Mouse (Mus musculus): Measurements from ENCODE around the gene 1600002K03Rik. TPM values are rescaled to one million over a fixed set of nuclear protein-coding genes. Genes with fewer than 3 reads are reported as not detected.
A peak's percentile ranks its signal among the peaks of the same experiment; 100 is the strongest.

Gene 1600002K03Rik
- polyA plus RNA-seq, 1 experiment from 2014 or later, result 11.0 TPM

DNA sequence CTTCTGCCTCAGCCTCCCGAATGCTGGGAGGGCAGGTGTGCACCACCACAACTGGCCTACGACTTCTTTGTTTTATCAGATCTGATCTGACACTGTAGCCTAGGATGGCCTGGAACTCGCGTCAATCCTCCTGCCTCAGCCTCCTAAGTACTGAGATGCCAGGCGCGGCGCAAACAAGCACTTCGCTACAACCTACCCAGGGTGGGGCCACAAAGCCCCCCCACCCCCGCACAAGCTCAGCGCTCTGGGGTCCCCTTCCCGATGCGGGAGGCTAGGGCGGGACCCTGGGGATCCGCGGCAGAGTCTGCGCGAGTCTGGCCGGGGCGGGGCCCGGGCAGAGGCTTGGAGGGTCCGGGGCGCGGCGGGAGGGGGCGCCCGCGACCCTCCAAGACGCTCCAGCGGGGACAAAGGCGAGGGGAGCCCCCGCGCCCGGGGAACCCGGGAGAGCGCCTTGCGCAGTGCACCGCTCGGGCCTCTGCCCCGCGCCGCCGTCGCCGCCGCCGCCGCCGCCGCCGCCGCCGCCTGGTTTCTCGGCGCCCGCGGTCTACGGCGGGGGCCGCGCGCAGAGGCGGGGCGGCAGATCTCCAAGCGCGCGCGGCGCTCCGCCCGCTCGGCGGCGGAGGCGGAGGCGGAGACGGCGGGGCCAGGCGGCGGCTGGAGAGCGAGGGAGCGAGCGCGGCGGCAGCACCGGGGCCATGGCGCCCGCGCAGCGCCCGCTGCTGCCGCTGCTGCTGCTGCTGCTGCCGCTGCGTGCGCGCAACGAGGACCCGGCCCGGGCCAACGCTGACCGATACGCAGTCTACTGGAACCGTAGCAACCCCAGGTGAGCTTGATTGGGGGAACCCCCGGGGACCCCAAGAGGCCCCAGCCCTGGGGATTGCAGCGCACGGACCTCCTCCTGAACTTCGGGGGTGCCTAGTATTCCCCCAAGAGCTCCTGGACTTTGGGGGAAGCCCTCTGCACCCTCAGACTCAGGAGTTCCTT, 6.6 kb downstream of the 1600002K03Rik start, which contains the start of gene Efna2:
Gene Efna2 (plus strand): TSS at position 415 of the 984 bp plus-strand sequence.
- DNase-seq (ENCODE audit: low spot score) (peak; percentile 84), ATAC-seq (ENCODE audit: low read depth) (peak; percentile 77)
- H3K36me3 ChIP-seq (ENCODE audit: control insufficient read depth, insufficient read depth, low read length), result peaks cover 11% of the 10 kb centered on the region; the same call in 1 of the 2 replicates
- 5% methylated on average over 23 of the region's 106 CpGs for WGBS
- peak within 1 kb of the TSS; percentile 88 for H3K9ac ChIP-seq (ENCODE audit: low read depth, low read length)
- H3K27ac ChIP-seq (replicated peaks; ENCODE audit: low read depth, low read length), result peak within 1 kb of the TSS; percentile 78
- H3K27me3 ChIP-seq (replicated peaks; ENCODE audit: control insufficient read depth, insufficient read depth, low read length), result no peaks in the 10 kb centered on the region
- peak within 1 kb of the TSS; percentile 84 for H3K4me2 ChIP-seq (ENCODE audit: low read depth, low read length)
- peak within 1 kb of the TSS; percentile 76 for H3K4me3 ChIP-seq (ENCODE audit: low read depth, low read length)
- H3K4me1 ChIP-seq (ENCODE audit: control insufficient read depth, insufficient read depth, low read length), result peaks cover 16% of the 10 kb centered on the region
- H3K9me3 ChIP-seq (ENCODE audit: control insufficient read depth, low read length), result no peaks in the 10 kb centered on the region

DNA sequence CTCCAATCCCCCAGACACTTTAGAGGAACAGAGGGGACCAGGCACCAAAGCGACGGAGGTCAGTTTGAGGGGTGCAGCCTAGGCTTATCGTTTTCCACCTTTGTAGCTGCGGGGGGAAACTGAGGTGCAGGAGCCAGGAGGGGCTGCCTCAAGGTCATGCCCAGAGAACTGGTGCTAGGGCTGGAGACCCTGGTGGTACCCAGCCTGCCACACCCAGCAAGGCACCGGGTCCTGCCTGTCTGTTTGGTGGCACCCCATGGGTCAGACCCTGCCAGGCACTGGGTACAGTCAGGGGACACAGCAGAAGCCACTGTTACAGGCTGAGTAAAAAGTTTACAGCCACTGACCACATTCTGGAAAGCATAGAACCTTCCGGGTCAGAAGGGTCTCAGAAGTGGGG, 7.5 kb downstream of the 1600002K03Rik start:
- Histone ChIP-seq H3K4me3 (ENCODE audit: low read depth, low read length) (peak overlapping the region; percentile 76), H3K27me3 (replicated peaks; ENCODE audit: control insufficient read depth, insufficient read depth, low read length) (no peaks in the 10 kb centered on the region), H3K36me3 (ENCODE audit: control insufficient read depth, insufficient read depth, low read length) (peaks cover 11% of the 10 kb centered on the region; the same call in 1 of the 2 replicates), H3K4me2 (ENCODE audit: low read depth, low read length) (peak overlapping the region; percentile 84), H3K9me3 (ENCODE audit: control insufficient read depth, low read length) (no peaks in the 10 kb centered on the region), H3K9ac (ENCODE audit: low read depth, low read length) (peak overlapping the region; percentile 88), H3K27ac (replicated peaks; ENCODE audit: low read depth, low read length) (no peak overlapping the region), H3K4me1 (ENCODE audit: control insufficient read depth, insufficient read depth, low read length) (peaks cover 16% of the 10 kb centered on the region)
- DNase-seq (ENCODE audit: low spot score) (no peak), ATAC-seq (ENCODE audit: low read depth) (no peak)
- 45% methylated on average over 6 of the region's 6 CpGs for WGBS

DNA sequence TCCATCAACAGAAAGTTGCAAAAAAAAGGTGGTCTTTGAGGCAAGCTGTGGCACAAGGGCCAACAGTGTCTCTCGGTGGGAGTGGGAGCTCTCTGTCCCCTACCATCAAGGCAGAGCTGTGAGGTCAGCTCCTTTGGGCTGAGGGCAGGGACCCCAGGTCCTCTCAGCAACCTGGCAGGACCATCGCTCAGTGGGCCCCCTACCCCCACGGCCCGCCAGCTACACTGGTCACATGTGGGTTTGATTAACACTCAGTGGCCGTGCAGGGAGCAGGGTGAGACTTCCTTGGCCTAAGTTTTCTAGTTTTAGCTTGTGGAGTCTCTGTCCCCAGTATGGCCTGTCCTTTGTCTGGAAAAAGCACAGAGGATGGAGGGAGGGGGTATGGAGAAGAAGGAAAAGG, 8.1 kb downstream of the 1600002K03Rik start:
- Histone ChIP-seq H3K27me3 (replicated peaks; ENCODE audit: control insufficient read depth, insufficient read depth, low read length) (no peaks in the 10 kb centered on the region), H3K4me3 (ENCODE audit: low read depth, low read length) (peak overlapping the region; percentile 76), H3K4me2 (ENCODE audit: low read depth, low read length) (peak overlapping the region; percentile 84), H3K9ac (ENCODE audit: low read depth, low read length) (peak overlapping the region; percentile 88), H3K36me3 (ENCODE audit: control insufficient read depth, insufficient read depth, low read length) (peaks cover 11% of the 10 kb centered on the region; the same call in 1 of the 2 replicates), H3K4me1 (ENCODE audit: control insufficient read depth, insufficient read depth, low read length) (peaks cover 16% of the 10 kb centered on the region), H3K9me3 (ENCODE audit: control insufficient read depth, low read length) (no peaks in the 10 kb centered on the region), H3K27ac (replicated peaks; ENCODE audit: low read depth, low read length) (no peak overlapping the region)
- no peak for ATAC-seq (ENCODE audit: low read depth)
- no peak for DNase-seq (ENCODE audit: low spot score)
- WGBS, result 19% methylated on average over 5 of the region's 5 CpGs

DNA sequence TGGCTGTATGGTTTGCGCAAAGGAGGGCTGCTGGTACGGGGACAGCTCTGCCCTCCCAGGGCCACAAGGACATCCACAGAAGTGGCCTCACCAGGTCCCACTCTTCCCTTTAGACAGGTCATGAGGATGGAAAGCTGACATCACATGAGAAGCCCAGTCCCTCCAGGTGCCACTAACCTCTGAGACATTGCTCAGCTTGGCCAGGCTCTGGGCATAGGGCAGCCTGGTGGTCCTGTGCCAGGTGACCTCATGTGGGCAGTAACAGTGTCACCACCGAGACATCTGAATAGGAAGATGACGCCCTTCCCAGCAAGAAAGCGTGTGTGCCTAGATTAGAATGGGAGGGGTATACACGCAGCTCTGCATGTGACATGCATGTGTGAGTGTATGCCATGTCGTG, 9.8 kb downstream of the 1600002K03Rik start:
- WGBS, result 90% methylated on average over 7 of the region's 7 CpGs
- ATAC-seq (ENCODE audit: low read depth), result no peak

DNA sequence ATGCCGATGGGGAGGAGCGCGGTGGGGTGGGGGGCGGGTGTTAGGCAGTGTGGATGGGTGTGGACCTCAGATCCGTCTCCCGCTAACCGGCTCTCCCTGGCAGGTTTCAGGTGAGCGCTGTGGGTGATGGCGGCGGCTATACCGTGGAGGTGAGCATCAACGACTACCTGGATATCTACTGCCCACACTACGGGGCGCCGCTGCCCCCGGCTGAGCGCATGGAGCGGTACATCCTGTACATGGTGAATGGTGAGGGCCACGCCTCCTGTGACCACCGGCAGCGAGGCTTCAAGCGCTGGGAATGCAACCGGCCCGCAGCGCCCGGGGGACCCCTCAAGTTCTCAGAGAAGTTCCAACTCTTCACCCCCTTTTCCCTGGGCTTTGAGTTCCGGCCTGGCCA, 13.9 kb downstream of the 1600002K03Rik start:
- no peak overlapping the region for H3K4me2 ChIP-seq (ENCODE audit: low read depth, low read length)
- no peak overlapping the region for H3K9ac ChIP-seq (ENCODE audit: low read depth, low read length)
- no peak overlapping the region for H3K27ac ChIP-seq (replicated peaks; ENCODE audit: low read depth, low read length)
- H3K4me1 ChIP-seq (ENCODE audit: control insufficient read depth, insufficient read depth, low read length), result peaks cover 13% of the 10 kb centered on the region
- H3K9me3 ChIP-seq (ENCODE audit: control insufficient read depth, low read length), result no peaks in the 10 kb centered on the region
- DNase-seq (ENCODE audit: low spot score) (no peak), ATAC-seq (ENCODE audit: low read depth) (no peak)
- peaks cover 30% of the 10 kb centered on the region for H3K27me3 ChIP-seq (replicated peaks; ENCODE audit: control insufficient read depth, insufficient read depth, low read length)
- no peak overlapping the region for H3K4me3 ChIP-seq (ENCODE audit: low read depth, low read length)
- peaks cover 37% of the 10 kb centered on the region for H3K36me3 ChIP-seq (ENCODE audit: control insufficient read depth, insufficient read depth, low read length)
- WGBS, result 53% methylated on average over 20 of the region's 27 CpGs

More for the DNA sequence above, 9.8 kb downstream of the 1600002K03Rik start:
- Histone ChIP-seq H3K4me2 (ENCODE audit: low read depth, low read length) (no peak overlapping the region), H3K27me3 (replicated peaks; ENCODE audit: control insufficient read depth, insufficient read depth, low read length) (no peaks in the 10 kb centered on the region; the same call in 1 of the 2 replicates), H3K4me1 (ENCODE audit: control insufficient read depth, insufficient read depth, low read length) (peaks cover 16% of the 10 kb centered on the region), H3K9me3 (ENCODE audit: control insufficient read depth, low read length) (no peaks in the 10 kb centered on the region), H3K9ac (ENCODE audit: low read depth, low read length) (no peak overlapping the region; the same call in 1 of the 2 replicates), H3K36me3 (ENCODE audit: control insufficient read depth, insufficient read depth, low read length) (peaks cover 19% of the 10 kb centered on the region; the same call in 1 of the 2 replicates), H3K27ac (replicated peaks; ENCODE audit: low read depth, low read length) (no peak overlapping the region), H3K4me3 (ENCODE audit: low read depth, low read length) (no peak overlapping the region)
- no peak for DNase-seq (ENCODE audit: low spot score)

DNA sequence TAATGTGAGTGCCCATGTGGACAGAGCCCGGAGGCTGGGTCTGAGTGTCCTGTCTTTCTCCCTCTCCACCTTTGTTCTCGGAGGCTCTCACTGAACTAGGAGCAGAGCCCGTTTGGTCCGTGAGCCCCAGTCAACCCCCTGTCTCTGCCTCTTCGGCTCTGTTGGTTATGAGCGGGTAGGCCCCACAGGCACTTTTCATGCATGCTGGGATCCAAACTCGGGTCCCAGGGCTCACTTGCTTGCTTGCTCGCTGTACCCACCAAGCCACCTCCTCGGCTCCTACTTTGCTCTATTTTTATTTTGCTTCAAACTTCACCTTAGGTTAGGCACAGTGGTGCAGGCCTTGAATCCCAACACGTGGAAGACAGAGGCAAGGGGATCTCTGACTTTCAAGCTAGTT, 15.0 kb downstream of the 1600002K03Rik start:
- H3K9me3 ChIP-seq (ENCODE audit: control insufficient read depth, low read length), result no peaks in the 10 kb centered on the region
- DNase-seq (ENCODE audit: low spot score) (no peak), ATAC-seq (ENCODE audit: low read depth) (no peak)
- peaks cover 35% of the 10 kb centered on the region for H3K27me3 ChIP-seq (replicated peaks; ENCODE audit: control insufficient read depth, insufficient read depth, low read length)
- H3K4me3 ChIP-seq (ENCODE audit: low read depth, low read length), result no peak overlapping the region
- H3K4me2 ChIP-seq (ENCODE audit: low read depth, low read length), result no peak overlapping the region
- no peak overlapping the region for H3K27ac ChIP-seq (replicated peaks; ENCODE audit: low read depth, low read length)
- H3K4me1 ChIP-seq (ENCODE audit: control insufficient read depth, insufficient read depth, low read length), result peaks cover 13% of the 10 kb centered on the region
- H3K36me3 ChIP-seq (ENCODE audit: control insufficient read depth, insufficient read depth, low read length), result peaks cover 32% of the 10 kb centered on the region
- 92% methylated on average over 10 of the region's 10 CpGs for WGBS
- no peak overlapping the region for H3K9ac ChIP-seq (ENCODE audit: low read depth, low read length)

DNA sequence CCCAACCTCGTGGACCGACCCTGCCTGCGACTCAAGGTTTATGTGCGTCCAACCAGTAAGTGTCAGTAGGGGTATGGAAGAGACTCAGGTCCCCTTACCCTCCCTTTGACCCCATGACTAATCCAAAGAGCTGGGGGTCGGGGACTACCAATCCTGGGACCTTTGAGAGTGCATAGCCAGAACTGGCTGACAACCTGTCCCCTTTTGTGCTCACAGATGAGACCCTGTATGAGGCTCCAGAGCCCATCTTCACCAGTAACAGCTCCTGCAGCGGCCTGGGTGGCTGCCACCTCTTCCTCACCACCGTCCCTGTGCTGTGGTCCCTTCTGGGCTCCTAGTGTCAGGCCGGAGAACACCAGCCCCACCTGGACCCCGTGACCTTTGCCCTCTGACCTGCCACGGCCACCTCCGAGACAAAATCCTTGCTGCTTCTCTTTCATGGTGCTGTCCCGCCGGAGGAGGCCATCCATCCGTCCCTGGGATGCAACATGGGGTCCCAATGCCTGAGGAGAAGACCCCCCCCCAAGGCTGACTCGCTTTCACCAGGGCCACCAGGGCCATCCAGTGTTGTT, 15.8 kb downstream of the 1600002K03Rik start:
- DNase-seq (ENCODE audit: low spot score) (no peak), ATAC-seq (ENCODE audit: low read depth) (no peak)
- Histone ChIP-seq H3K9ac (ENCODE audit: low read depth, low read length) (no peak overlapping the region), H3K4me2 (ENCODE audit: low read depth, low read length) (no peak overlapping the region), H3K9me3 (ENCODE audit: control insufficient read depth, low read length) (no peaks in the 10 kb centered on the region), H3K27me3 (replicated peaks; ENCODE audit: control insufficient read depth, insufficient read depth, low read length) (peaks cover 35% of the 10 kb centered on the region), H3K4me3 (ENCODE audit: low read depth, low read length) (no peak overlapping the region), H3K27ac (replicated peaks; ENCODE audit: low read depth, low read length) (no peak overlapping the region), H3K4me1 (ENCODE audit: control insufficient read depth, insufficient read depth, low read length) (peaks cover 13% of the 10 kb centered on the region), H3K36me3 (ENCODE audit: control insufficient read depth, insufficient read depth, low read length) (peaks cover 26% of the 10 kb centered on the region)
- WGBS, result 77% methylated on average over 15 of the region's 15 CpGs

DNA sequence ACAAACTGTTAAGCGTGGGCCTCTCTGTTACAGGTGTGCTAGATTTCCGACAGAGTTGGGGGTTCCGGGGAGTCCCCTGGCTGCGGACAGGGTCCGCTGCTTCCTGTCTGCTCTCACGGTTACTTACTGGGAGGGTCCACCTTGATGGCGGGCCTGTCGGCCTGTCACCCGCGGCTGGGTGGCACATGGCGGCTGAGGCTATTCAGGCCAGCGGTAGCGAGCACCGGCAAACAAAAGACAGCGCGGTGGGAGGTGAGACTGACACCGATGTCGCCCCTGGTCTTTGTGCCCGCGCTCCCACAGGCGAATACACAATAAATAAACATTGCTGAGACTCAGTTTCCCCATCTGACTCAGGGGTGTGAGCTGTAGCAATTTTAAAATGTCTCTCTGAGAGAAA, 17.3 kb downstream of the 1600002K03Rik start:
- Histone ChIP-seq H3K9me3 (ENCODE audit: control insufficient read depth, low read length) (no peaks in the 10 kb centered on the region), H3K4me3 (ENCODE audit: low read depth, low read length) (peak overlapping the region; percentile 47), H3K36me3 (ENCODE audit: control insufficient read depth, insufficient read depth, low read length) (peaks cover 26% of the 10 kb centered on the region), H3K4me1 (ENCODE audit: control insufficient read depth, insufficient read depth, low read length) (peaks cover 13% of the 10 kb centered on the region), H3K27ac (replicated peaks; ENCODE audit: low read depth, low read length) (no peak overlapping the region), H3K4me2 (ENCODE audit: low read depth, low read length) (peak overlapping the region; percentile 78), H3K9ac (ENCODE audit: low read depth, low read length) (peak overlapping the region; percentile 65), H3K27me3 (replicated peaks; ENCODE audit: control insufficient read depth, insufficient read depth, low read length) (peaks cover 35% of the 10 kb centered on the region)
- no peak for ATAC-seq (ENCODE audit: low read depth)
- WGBS, result 18% methylated on average over 21 of the region's 21 CpGs
- no peak for DNase-seq (ENCODE audit: low spot score)
